Mouse (Mus musculus) ovary, adult 18-20 months (tissue): Measurements from ENCODE around the gene Uba5.

Source experiments
- DNase-seq: peaks from one replicate; pipeline ENCODE4 v3.0.0; 2022; ENCODE audit warnings: low spot score, mixed read lengths

Uba5 gene

GRCm38 (mm10) chr9:104063244-104063961 lies 469 bp upstream of the Uba5 start, which contains the start of gene Acad11:
TSS of gene Acad11 (plus strand) at chr9:104063377.
- peak; percentile 65 for DNase-seq

- no peak for DNase-seq
These were observed 11.9 kb downstream of the Uba5 start for GRCm38 (mm10) chr9:104051028-104051427.

- no peak for DNase-seq
These were observed 19.3 kb downstream of the Uba5 start for GRCm38 (mm10) chr9:104043676-104044075.

- DNase-seq = no peak
These were observed 22.6 kb downstream of the Uba5 start, which contains the start of gene Gm28305 for GRCm38 (mm10) chr9:104040362-104040761. TSS of gene Gm28305 (plus strand) at chr9:104040662.

GRCm38 (mm10) chr9:104039742-104040141 lies 23.2 kb downstream of the Uba5 start:
- DNase-seq = no peak

GRCm38 (mm10) chr9:104039031-104039695 lies 23.8 kb downstream of the Uba5 start:
- no peak for DNase-seq

- no peak for DNase-seq
These were observed 24.7 kb downstream of the Uba5 start for GRCm38 (mm10) chr9:104038266-104038665.

- DNase-seq = peak; percentile 47
These were observed 27.5 kb downstream of the Uba5 start for GRCm38 (mm10) chr9:104035261-104036015.

GRCm38 (mm10) chr9:104034718-104035117 lies 28.2 kb downstream of the Uba5 start:
- DNase-seq = no peak

- DNase-seq = no peak
These were observed 28.7 kb downstream of the Uba5 start for GRCm38 (mm10) chr9:104034231-104034630.

- no peak for DNase-seq
These were observed 33.1 kb downstream of the Uba5 start for GRCm38 (mm10) chr9:104029861-104030260.

- no peak for DNase-seq
These were observed 35.7 kb downstream of the Uba5 start for GRCm38 (mm10) chr9:104027186-104027585.

- DNase-seq = no peak
These were observed 41.9 kb downstream of the Uba5 start for GRCm38 (mm10) chr9:104021026-104021425.

- no peak for DNase-seq
These were observed 48.4 kb downstream of the Uba5 start for GRCm38 (mm10) chr9:104014526-104014925.

- DNase-seq = peak; percentile 49
These were observed 60.0 kb downstream of the Uba5 start for GRCm38 (mm10) chr9:104002913-104003330.

GRCm38 (mm10) chr9:104001921-104002859 lies 60.7 kb downstream of the Uba5 start, which contains the start of gene Nphp3:
TSS of gene Nphp3 (plus strand) at chr9:104002544.
- DNase-seq = peak; percentile 100

- no peak for DNase-seq
These were observed 62.3 kb downstream of the Uba5 start for GRCm38 (mm10) chr9:104000601-104001000.
